Mouse (Mus musculus) myocyte (in vitro differentiated cells): ENCODE measurements around the gene Dmrt2.

ENCODE experiments used
- CEBPB ChIP-seq: IDR thresholded peaks from 2 replicates; pipeline ENCODE4 v1.6.1; 2011; ENCODE audit warnings: mild to moderate bottlenecking, moderate library complexity; ENCODE audit not compliant: poor library complexity, insufficient read depth, severe bottlenecking
- E2F4 ChIP-seq: IDR thresholded peaks from one replicate; pipeline ENCODE4 v1.6.1; 2011; ENCODE audit warnings: mild to moderate bottlenecking, control low read depth, moderate library complexity; ENCODE audit not compliant: insufficient read depth
- MAX ChIP-seq: IDR thresholded peaks from one replicate; pipeline ENCODE4 v1.6.1; 2011; ENCODE audit warnings: low read depth, mild to moderate bottlenecking, control low read depth
- MYOD1 ChIP-seq, 3 experiments: IDR thresholded peaks; one replicate each; pipeline ENCODE4 v1.6.1; 2011; ENCODE audit warnings: control low read depth in 2 of 3, low read depth in 2 of 3, mild to moderate bottlenecking in 2 of 3, moderate library complexity in 1 of 3; ENCODE audit not compliant: insufficient read length in 2 of 3, control insufficient read depth in 1 of 3
- MYOG ChIP-seq, 3 experiments: IDR thresholded peaks; one replicate each; pipeline ENCODE4 v1.6.1; 2011; ENCODE audit warnings: control low read depth in 2 of 3, low read depth in 2 of 3, mild to moderate bottlenecking in 2 of 3; ENCODE audit not compliant: insufficient read length in 2 of 3, control insufficient read depth in 1 of 3, insufficient read depth in 1 of 3
- POLR2A ChIP-seq: IDR thresholded peaks from one replicate; pipeline ENCODE4 v1.6.1; 2011; ENCODE audit warnings: low read depth, mild to moderate bottlenecking, control low read depth, moderate library complexity; ENCODE audit not compliant: insufficient read length
- POLR2AphosphoS2 ChIP-seq: IDR thresholded peaks from one replicate; pipeline ENCODE4 v1.6.1; 2011; ENCODE audit warnings: low read depth, control low read depth; ENCODE audit not compliant: insufficient read length
- REST ChIP-seq: IDR thresholded peaks from one replicate; pipeline ENCODE4 v1.6.1; 2011; ENCODE audit warnings: mild to moderate bottlenecking, control low read depth, moderate library complexity; ENCODE audit not compliant: insufficient read depth, insufficient read length
- SRF ChIP-seq: IDR thresholded peaks from one replicate; pipeline ENCODE4 v1.6.1; 2011; ENCODE audit warnings: low read depth; ENCODE audit not compliant: control insufficient read depth, insufficient read length
- TCF3 ChIP-seq: IDR thresholded peaks from one replicate; pipeline ENCODE4 v1.6.1; 2011; ENCODE audit warnings: low read depth, control low read depth; ENCODE audit not compliant: insufficient read length
- USF1 ChIP-seq: IDR thresholded peaks from one replicate; pipeline ENCODE4 v1.6.1; 2011; ENCODE audit warnings: low read depth, mild to moderate bottlenecking, control low read depth, moderate library complexity

DNA sequence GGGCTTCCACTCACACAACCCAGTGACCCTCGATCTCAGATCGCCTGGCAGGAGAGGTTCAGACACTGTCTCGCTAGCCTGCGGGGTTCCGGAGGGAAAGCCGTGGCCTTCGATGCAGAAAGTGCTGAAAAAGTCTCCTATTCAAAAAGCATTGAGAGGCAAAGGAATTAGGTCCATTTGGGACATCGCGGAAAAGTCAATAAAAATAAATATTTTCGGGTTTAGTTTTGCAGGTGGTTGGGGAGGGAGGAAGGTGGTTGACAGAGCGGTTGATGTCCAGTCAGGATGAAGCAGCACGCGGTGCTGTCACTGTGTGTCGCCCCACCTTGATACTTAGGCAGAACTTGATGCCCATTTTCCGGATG lies 1.8 kb downstream of the Dmrt2 start:
- TF ChIP-seq MAX (no peak), POLR2A (no peak), SRF (no peak), REST (no peak), CEBPB (no peak), E2F4 (no peak), POLR2AphosphoS2 (no peak), TCF3 (no peak), MYOD1 (IDR thresholded peaks at IDR 0.05; ENCODE audit: control insufficient read depth in 1 of 3, insufficient read length in 2 of 3, low read depth in 2 of 3) (no peak), USF1 (no peak), MYOG (IDR thresholded peaks at IDR 0.05; ENCODE audit: control insufficient read depth in 1 of 3, insufficient read depth in 1 of 3, insufficient read length in 2 of 3, low read depth in 2 of 3) (no peak)
